Mouse (Mus musculus) G1E-ER4 (cell line): ENCODE data around the gene Pfkfb1. TPM values are rescaled to one million over a fixed set of nuclear protein-coding genes. Genes with fewer than 3 reads are reported as not detected.

ENCODE experiments used
- GATA1 ChIP-seq: IDR thresholded peaks from one replicate; pipeline ENCODE4 v1.8.0; 2012; ENCODE audit warnings: low read length, inconsistent platforms
- polyA plus RNA-seq: library from polyadenylated mRNA; stranded (reverse); fragments of >175 nt; gene quantifications from 2 replicates; pipeline ENCODE4 v1.2.3, GENCODE M21; 2012

Gene Pfkfb1
- polyA plus RNA-seq, 1 experiment, result 0.31 TPM

DNA sequence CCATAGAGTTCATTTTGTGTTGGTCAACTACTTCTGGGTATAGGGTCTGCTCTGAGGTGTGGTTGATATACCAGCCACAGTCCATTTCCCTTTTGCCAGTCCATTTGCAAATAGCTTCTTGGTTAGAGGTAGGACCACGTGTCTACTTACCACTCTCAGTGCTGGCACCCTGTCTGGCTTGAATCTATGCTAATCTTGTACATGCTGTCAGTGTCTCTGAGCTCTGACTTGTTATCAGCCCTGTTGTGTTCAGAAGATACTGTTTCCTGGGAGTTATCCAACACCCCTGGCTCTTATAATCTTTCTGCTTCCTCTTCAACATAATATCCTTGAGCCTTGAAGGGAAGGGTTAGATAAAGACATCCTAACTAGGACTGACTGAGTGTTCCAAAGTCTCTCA, 48.4 kb downstream of the Pfkfb1 start:
- TF ChIP-seq GATA1, result no peak

DNA sequence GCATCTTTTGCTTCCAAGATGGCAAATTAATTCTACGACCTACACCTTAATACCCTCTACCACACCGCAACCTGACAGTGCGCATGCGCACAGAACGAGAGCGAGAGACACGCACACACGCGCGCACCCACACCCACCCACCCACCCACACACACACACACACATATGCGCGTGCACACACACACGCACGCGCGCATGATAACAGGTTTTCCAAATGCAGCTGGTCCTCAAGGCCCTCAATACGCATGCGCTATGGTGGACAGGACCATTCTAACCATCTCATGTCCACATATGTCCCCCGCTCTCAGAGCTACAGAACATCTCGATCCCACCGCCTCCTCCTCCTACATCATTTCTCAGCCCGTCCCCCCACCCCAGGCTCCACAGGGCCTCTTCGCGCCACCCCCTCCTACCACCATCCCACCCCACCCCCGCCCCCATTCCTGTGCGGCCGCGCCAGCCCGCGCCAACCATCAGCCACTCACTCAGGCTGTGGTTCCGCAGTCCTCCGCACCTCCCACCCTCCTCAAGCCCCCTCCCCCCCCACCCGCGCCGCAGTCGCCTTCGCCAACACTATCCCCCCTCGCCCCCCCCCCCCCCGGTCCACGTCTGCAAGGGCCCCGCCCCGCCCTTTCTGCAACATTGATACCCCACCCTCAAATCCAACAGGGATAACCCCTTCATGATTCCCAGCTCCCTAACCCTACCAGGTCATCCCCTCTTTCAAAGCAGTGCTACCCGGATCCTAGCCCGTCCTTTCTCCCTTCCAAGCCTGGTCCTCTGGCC, 68.3 kb downstream of the Pfkfb1 start:
- no peak for TF ChIP-seq GATA1

DNA sequence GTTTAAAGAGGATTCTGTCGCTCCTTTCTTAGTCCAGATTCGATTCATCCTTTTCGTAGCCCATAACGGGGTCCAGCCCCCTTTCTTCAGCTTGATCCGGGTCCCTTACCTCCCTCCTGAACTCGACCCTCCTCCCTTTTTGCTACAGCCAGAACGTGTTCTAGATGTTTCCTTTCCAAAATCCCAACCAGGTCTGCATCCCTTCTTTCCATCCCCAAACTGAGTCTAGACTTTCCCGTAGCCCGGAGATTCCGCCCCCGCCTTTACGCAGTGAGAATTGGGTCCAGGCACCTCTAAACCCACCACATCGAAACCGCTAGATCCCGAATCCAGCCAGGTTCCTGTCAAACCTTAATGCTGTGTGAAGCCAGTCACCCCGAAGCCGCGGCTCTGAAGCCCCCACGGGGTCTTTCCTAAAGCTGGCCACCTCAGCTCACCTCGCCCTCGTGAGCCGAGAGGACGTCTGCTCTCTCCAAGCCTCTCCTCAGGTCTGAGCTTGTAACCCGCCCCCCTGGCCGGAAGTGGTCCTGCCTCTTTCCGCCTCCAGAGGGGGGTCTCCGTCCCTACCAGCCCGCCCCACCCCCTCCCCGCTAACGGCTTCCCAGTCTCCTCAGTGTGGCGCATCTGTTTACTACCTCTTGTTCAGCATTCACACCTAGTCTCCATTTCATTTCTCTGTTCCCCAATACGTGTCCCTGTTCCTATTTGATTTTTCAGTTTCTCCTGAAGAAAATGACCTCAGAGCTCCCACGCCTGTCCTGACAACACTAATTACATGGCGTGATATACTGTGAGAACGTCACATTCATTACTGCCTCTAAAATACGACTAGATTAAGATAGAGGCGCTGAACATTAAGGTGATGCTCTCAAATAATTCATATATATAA, 69.1 kb downstream of the Pfkfb1 start, which contains the start of gene Tro:
Gene Tro, minus strand, starts transcription at position 676 of the 889 bp plus-strand sequence.
- no peak for TF ChIP-seq GATA1

DNA sequence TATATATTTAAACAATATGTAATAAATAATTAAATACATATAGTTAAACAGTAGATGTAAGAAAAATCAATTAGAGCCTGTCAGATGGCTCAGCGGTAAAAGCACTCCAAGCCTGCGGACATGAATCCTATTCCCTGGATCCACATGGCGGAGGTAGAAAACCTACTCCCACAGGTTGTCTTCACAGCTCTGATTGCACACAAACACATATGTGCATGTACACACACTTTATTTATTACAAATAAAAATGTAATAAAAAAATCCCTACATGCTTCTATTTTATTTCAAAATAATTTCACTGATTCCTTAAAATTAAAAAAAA, 69.7 kb downstream of the Pfkfb1 start:
- TF ChIP-seq GATA1, result no peak

DNA sequence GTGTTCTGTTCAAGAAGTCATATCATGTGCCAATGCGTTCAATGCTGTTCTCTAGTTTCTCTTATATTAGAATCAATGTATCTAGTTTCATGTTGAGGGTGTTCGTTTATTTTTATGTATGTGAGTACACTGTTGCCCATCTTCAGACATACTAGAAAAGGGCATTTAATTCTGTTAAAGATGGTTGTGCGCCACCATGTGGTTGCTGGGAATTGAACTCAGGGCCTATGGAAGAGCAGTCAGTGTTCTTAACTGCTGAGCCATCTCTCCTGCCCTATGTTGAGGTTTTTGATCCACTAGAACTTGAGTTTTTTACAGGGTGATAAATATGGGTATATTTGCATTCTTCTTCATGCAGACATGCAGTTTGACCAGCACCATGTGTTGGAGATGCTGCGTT, 74.8 kb downstream of the Pfkfb1 start:
- TF ChIP-seq GATA1, result no peak

DNA sequence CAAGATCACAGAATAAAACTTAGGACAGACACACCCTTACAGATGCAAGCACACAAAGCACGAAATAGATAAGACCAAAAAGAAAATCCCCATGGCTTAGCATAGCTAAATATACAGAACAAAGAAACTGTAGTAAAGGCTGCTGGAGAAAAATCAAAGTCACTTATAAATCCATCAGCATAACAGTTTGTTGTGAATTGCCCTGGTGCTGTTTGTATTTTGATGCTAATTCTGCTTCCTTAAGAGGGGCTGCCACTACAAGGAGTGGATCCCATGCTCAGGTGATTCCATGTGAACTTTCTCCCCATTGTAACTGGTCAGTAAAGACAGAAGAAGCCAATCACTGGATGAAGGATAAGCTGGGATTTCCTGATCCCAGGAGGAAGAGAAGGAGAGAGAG, 89.5 kb downstream of the Pfkfb1 start:
- no peak for TF ChIP-seq GATA1

Other genes starting within 250 kb of the Pfkfb1 start
- gene Tmem29, start 129.1 kb upstream of the Pfkfb1 start, polyA plus RNA-seq, result 0.31 and 0.44 TPM in 2 replicates
- 1.4 and 2.0 TPM in 2 replicates for gene Alas2, start 40.9 kb upstream of the Pfkfb1 start, polyA plus RNA-seq
- 0.64 and 1.3 TPM in 2 replicates for gene Apex2, start 1.6 kb downstream of the Pfkfb1 start, polyA plus RNA-seq
- not detected in 2 replicates for gene Tro, start 69.4 kb downstream of the Pfkfb1 start, polyA plus RNA-seq
- 0.17 and 0.42 TPM in 2 replicates for gene Maged2, start 226.1 kb downstream of the Pfkfb1 start, polyA plus RNA-seq